Mouse (Mus musculus): ENCODE data around the gene E2f7. TPM values are rescaled to one million over a fixed set of nuclear protein-coding genes. Genes with fewer than 3 reads are reported as not detected.
A peak's percentile ranks its signal among the peaks of the same experiment; 100 is the strongest.
"Not testable (repeated sequence)": the region's sequence is repeated elsewhere in the genome, so short reads cannot be mapped to it uniquely, and the experiment has no call there.

Gene E2f7
- polyA plus RNA-seq, 1 experiment from 2014 or later, result 15.8 TPM

GRCm38 (mm10) chr10:110749081-110749480 lies 3.8 kb downstream of the E2f7 start:
- WGBS, result 90% methylated on average over 9 of the region's 9 CpGs
- Histone ChIP-seq H3K27me3 (replicated peaks) (no peaks in the 10 kb centered on the region), H3K9ac (no peak overlapping the region), H3K36me3 (peaks cover 65% of the 10 kb centered on the region), H3K4me1 (peaks cover 28% of the 10 kb centered on the region), H3K4me3 (no peak overlapping the region), H3K27ac (replicated peaks) (no peak overlapping the region), H3K4me2 (no peak overlapping the region), H3K9me3 (no peaks in the 10 kb centered on the region)
- no peak for ATAC-seq (ENCODE audit: extremely low read depth, insufficient number of reproducible peaks, low FRiP score, low TSS enrichment)

GRCm38 (mm10) chr10:110749510-110750305 lies 4.5 kb downstream of the E2f7 start:
- Histone ChIP-seq H3K4me2 (no peak overlapping the region), H3K36me3 (peaks cover 71% of the 10 kb centered on the region), H3K9ac (no peak overlapping the region), H3K27ac (replicated peaks) (no peak overlapping the region), H3K27me3 (replicated peaks) (no peaks in the 10 kb centered on the region), H3K9me3 (no peaks in the 10 kb centered on the region), H3K4me3 (no peak overlapping the region), H3K4me1 (peaks cover 24% of the 10 kb centered on the region)
- ATAC-seq (ENCODE audit: extremely low read depth, insufficient number of reproducible peaks, low FRiP score, low TSS enrichment), result no peak
- WGBS, result 90% methylated on average over 9 of the region's 9 CpGs

- WGBS, result 60% methylated on average over 3 of the region's 3 CpGs
- no peak overlapping the region for H3K4me3 ChIP-seq
- H3K27me3 ChIP-seq (replicated peaks), result no peaks in the 10 kb centered on the region
- H3K36me3 ChIP-seq, result peaks cover 96% of the 10 kb centered on the region
- no peak overlapping the region for H3K4me2 ChIP-seq
- no peaks in the 10 kb centered on the region for H3K9me3 ChIP-seq
- H3K4me1 ChIP-seq, result peaks cover 10% of the 10 kb centered on the region
- 0 out of 2 replicates have a peak, but pooled peaks have one; percentile 27 for ATAC-seq (ENCODE audit: extremely low read depth, insufficient number of reproducible peaks, low FRiP score, low TSS enrichment)
- no peak overlapping the region for H3K9ac ChIP-seq
- H3K27ac ChIP-seq (replicated peaks), result peak overlapping the region; percentile 58
These were observed 7.6 kb downstream of the E2f7 start for GRCm38 (mm10) chr10:110752849-110753248.

GRCm38 (mm10) chr10:110755556-110755955 lies 10.3 kb downstream of the E2f7 start:
- 96% methylated on average over 10 of the region's 10 CpGs for WGBS
- Histone ChIP-seq H3K4me1 (peaks cover 3% of the 10 kb centered on the region; the same call in 1 of the 2 replicates), H3K36me3 (peaks cover 92% of the 10 kb centered on the region), H3K9me3 (no peaks in the 10 kb centered on the region), H3K27ac (replicated peaks) (no peak overlapping the region), H3K4me2 (no peak overlapping the region), H3K27me3 (replicated peaks) (no peaks in the 10 kb centered on the region), H3K9ac (no peak overlapping the region), H3K4me3 (no peak overlapping the region)
- ATAC-seq (ENCODE audit: extremely low read depth, insufficient number of reproducible peaks, low FRiP score, low TSS enrichment), result no peak

GRCm38 (mm10) chr10:110756271-110756793 lies 11.1 kb downstream of the E2f7 start:
- peaks cover 3% of the 10 kb centered on the region; the same call in 1 of the 2 replicates for H3K4me1 ChIP-seq
- H3K27ac ChIP-seq (replicated peaks), result no peak overlapping the region
- no peak for ATAC-seq (ENCODE audit: extremely low read depth, insufficient number of reproducible peaks, low FRiP score, low TSS enrichment)
- H3K9ac ChIP-seq, result no peak overlapping the region
- no peaks in the 10 kb centered on the region for H3K27me3 ChIP-seq (replicated peaks)
- H3K4me3 ChIP-seq, result no peak overlapping the region
- 88% methylated on average over 7 of the region's 7 CpGs for WGBS
- no peak overlapping the region for H3K4me2 ChIP-seq
- peaks cover 92% of the 10 kb centered on the region for H3K36me3 ChIP-seq
- H3K9me3 ChIP-seq, result no peaks in the 10 kb centered on the region

GRCm38 (mm10) chr10:110760552-110760951 lies 15.3 kb downstream of the E2f7 start:
- H3K36me3 ChIP-seq, result peaks cover 93% of the 10 kb centered on the region
- ATAC-seq (ENCODE audit: extremely low read depth, insufficient number of reproducible peaks, low FRiP score, low TSS enrichment), result not testable (repeated sequence)
- WGBS, result 54% methylated on average over 7 of the region's 12 CpGs

GRCm38 (mm10) chr10:110762134-110762884 lies 17.1 kb downstream of the E2f7 start:
- Histone ChIP-seq H3K27ac (replicated peaks) (no peak overlapping the region), H3K27me3 (replicated peaks) (no peaks in the 10 kb centered on the region), H3K4me2 (no peak overlapping the region), H3K4me3 (no peak overlapping the region), H3K36me3 (peaks cover 93% of the 10 kb centered on the region), H3K4me1 (no peaks in the 10 kb centered on the region), H3K9ac (no peak overlapping the region), H3K9me3 (no peaks in the 10 kb centered on the region)
- 88% methylated on average over 16 of the region's 16 CpGs for WGBS
- no peak for ATAC-seq (ENCODE audit: extremely low read depth, insufficient number of reproducible peaks, low FRiP score, low TSS enrichment)

More at GRCm38 (mm10) chr10:110760552-110760951, 15.3 kb downstream of the E2f7 start:
- H3K4me2 ChIP-seq; H3K27ac ChIP-seq (replicated peaks); H3K4me3 ChIP-seq; H3K9ac ChIP-seq; H3K4me1 ChIP-seq; H3K27me3 ChIP-seq (replicated peaks); H3K9me3 ChIP-seq: not testable (repeated sequence)

GRCm38 (mm10) chr10:110763416-110763815 lies 18.2 kb downstream of the E2f7 start:
- Histone ChIP-seq H3K36me3 (peaks cover 98% of the 10 kb centered on the region), H3K9me3 (no peaks in the 10 kb centered on the region), H3K27me3 (replicated peaks) (no peaks in the 10 kb centered on the region), H3K4me2 (no peak overlapping the region), H3K4me1 (no peaks in the 10 kb centered on the region), H3K4me3 (no peak overlapping the region), H3K9ac (no peak overlapping the region), H3K27ac (replicated peaks) (no peak overlapping the region)
- ATAC-seq (ENCODE audit: extremely low read depth, insufficient number of reproducible peaks, low FRiP score, low TSS enrichment), result no peak
- WGBS, result 86% methylated on average over 13 of the region's 13 CpGs

- no peak overlapping the region for H3K4me2 ChIP-seq
- H3K36me3 ChIP-seq, result peaks cover 99% of the 10 kb centered on the region
These were observed 24.3 kb downstream of the E2f7 start for GRCm38 (mm10) chr10:110769538-110769937.

GRCm38 (mm10) chr10:110773201-110773600 lies 28.0 kb downstream of the E2f7 start:
- Histone ChIP-seq H3K9ac (no peak overlapping the region), H3K36me3 (peaks cover 94% of the 10 kb centered on the region), H3K27ac (replicated peaks) (no peak overlapping the region), H3K4me3 (no peak overlapping the region), H3K4me1 (no peaks in the 10 kb centered on the region), H3K4me2 (no peak overlapping the region), H3K27me3 (replicated peaks) (no peaks in the 10 kb centered on the region), H3K9me3 (no peaks in the 10 kb centered on the region)
- ATAC-seq (ENCODE audit: extremely low read depth, insufficient number of reproducible peaks, low FRiP score, low TSS enrichment), result no peak
- 86% methylated on average over 12 of the region's 12 CpGs for WGBS

More at GRCm38 (mm10) chr10:110769538-110769937, 24.3 kb downstream of the E2f7 start:
- ATAC-seq (ENCODE audit: extremely low read depth, insufficient number of reproducible peaks, low FRiP score, low TSS enrichment), result no peak
- Histone ChIP-seq H3K27ac (replicated peaks) (no peak overlapping the region), H3K4me3 (no peak overlapping the region), H3K9me3 (no peaks in the 10 kb centered on the region), H3K27me3 (replicated peaks) (no peaks in the 10 kb centered on the region), H3K4me1 (no peaks in the 10 kb centered on the region), H3K9ac (no peak overlapping the region)
- WGBS, result 93% methylated on average over 10 of the region's 10 CpGs

- 92% methylated on average over 14 of the region's 14 CpGs for WGBS
- Histone ChIP-seq H3K36me3 (peaks cover 94% of the 10 kb centered on the region), H3K4me1 (no peaks in the 10 kb centered on the region), H3K9ac (no peak overlapping the region), H3K9me3 (no peaks in the 10 kb centered on the region), H3K27me3 (replicated peaks) (no peaks in the 10 kb centered on the region), H3K4me3 (no peak overlapping the region), H3K27ac (replicated peaks) (no peak overlapping the region), H3K4me2 (no peak overlapping the region)
- no peak for ATAC-seq (ENCODE audit: extremely low read depth, insufficient number of reproducible peaks, low FRiP score, low TSS enrichment)
These were observed 28.6 kb downstream of the E2f7 start for GRCm38 (mm10) chr10:110773878-110774277.

Measured in heart, embryonic 13.5 days (tissue).